Mouse (Mus musculus): Measurements from ENCODE around the gene Zkscan1. TPM values are rescaled to one million over a fixed set of nuclear protein-coding genes. Genes with fewer than 3 reads are reported as not detected.
"Not testable (repeated sequence)": the region's sequence is repeated elsewhere in the genome, so short reads cannot be mapped to it uniquely, and the experiment has no call there.

Gene Zkscan1
- total RNA-seq (2015) (26.0 and 30.1 TPM in 2 replicates), total RNA-seq (2017) (19.9 and 25.2 TPM in 2 replicates)

- ATAC-seq (replicated peaks; ENCODE audit: poor library complexity): peak; percentile 94
Measured at GRCm38 (mm10) chr5:138084996-138085395, at the start of gene Zkscan1. TSS of gene Zkscan1 (plus strand) at chr5:138085084.

GRCm38 (mm10) chr5:138052894-138053293 is 32.0 kb upstream of the Zkscan1 start, which contains the start of gene Smok3c:
TSS of gene Smok3c (plus strand) at chr5:138053194.
- not testable (repeated sequence) for ATAC-seq (replicated peaks; ENCODE audit: poor library complexity)

GRCm38 (mm10) chr5:138073803-138074202 is 11.1 kb upstream of the Zkscan1 start:
- no peak for ATAC-seq (replicated peaks; ENCODE audit: poor library complexity)

- ATAC-seq (replicated peaks; ENCODE audit: poor library complexity): no peak
Measured at GRCm38 (mm10) chr5:138075684-138076083, 9.2 kb upstream of the Zkscan1 start.

DNA sequence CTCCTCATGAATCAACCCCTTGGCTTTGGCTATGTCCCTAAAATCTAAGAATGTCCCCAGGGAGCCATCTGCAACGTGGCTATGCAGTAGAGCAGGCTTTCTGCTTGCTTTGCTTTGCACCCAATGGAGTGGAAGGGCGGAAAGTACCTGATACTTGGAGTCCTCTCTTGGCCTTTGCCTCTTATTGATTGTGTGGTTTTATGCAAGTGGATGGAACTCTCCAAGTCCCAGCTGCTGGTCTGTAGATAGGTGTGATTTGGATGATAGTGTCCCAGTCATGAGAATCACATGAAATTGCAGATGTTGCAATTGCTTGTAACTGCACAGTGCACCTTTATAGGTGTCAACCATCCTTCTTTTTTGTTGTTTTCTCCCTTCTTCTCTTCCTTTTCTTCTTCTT is 8.7 kb upstream of the Zkscan1 start:
- ATAC-seq (replicated peaks; ENCODE audit: poor library complexity): no peak

- ATAC-seq (replicated peaks; ENCODE audit: poor library complexity): no peak
Measured at GRCm38 (mm10) chr5:138080456-138080855, 4.4 kb upstream of the Zkscan1 start.

DNA sequence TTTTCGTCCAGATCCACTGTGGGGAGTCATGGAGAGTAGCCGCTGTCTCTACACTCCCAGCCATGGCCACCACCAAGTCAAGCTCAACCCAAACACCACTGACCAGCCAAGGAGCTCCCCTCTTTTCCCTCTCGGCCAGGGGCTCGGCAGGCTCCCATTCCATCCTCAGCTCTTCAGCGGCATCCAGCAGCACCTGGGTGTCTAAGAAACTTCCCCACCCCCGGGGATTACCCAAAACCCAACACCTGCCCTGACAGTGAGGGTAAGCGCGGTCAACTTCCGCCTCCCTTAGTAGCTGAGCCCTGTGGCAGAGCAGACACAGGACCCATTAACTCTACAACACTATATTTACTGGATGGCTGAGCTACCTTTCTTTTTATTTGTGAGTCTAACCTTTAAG is 3.4 kb upstream of the Zkscan1 start:
- ATAC-seq (replicated peaks; ENCODE audit: poor library complexity): no peak

DNA sequence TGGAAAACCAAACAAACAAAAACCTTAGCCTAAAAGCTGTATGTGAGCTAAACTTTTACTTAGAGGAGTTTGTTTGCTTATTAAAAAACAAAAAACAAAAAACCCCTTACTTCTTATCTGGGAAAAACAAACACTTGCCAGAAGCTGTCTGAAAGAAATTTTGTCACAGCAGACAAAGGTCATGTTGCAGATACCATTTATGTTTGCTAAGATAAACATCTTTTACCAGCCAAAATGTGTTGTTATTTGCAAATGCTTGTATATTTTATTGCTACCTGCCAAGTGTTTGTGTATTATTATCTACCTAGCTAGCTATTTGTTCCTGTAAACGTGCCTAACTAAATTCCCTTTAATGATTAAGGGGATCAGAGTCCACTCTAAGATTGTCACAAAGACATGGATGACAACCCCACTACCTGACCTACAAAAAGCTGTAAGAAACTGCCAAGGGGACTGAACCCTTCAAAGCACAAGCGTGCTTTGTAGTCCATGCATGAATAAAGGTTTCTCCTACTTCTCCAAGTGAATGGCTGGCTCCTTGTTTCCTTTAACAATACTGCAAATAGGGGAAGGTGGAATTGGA is 1.5 kb upstream of the Zkscan1 start:
- no peak for ATAC-seq (replicated peaks; ENCODE audit: poor library complexity)

GRCm38 (mm10) chr5:138083936-138084335 is 948 bp upstream of the Zkscan1 start:
- no peak for ATAC-seq (replicated peaks; ENCODE audit: poor library complexity)

DNA sequence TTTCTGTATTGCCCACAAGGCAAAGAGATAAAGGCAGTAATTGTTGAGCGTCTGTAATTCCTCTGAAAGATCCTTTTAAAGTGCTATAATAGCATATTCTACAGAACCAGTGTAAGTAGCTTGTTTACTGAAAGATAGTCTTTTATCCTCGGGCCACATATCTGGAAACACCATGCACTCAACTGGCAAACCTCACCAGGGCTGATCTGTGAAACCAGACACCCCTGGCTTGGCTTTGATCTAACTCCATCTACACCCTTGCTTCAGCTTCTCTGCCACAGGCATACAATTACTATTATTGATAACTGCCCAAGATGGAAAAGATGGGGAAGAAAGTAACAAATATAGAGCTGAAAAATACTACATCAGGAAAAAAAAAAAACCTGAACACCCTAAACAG is 377 bp upstream of the Zkscan1 start:
- peak; percentile 71 for ATAC-seq (replicated peaks; ENCODE audit: poor library complexity)

GRCm38 (mm10) chr5:138085421-138085911 is 582 bp downstream of the Zkscan1 start:
- ATAC-seq (replicated peaks; ENCODE audit: poor library complexity): no peak

DNA sequence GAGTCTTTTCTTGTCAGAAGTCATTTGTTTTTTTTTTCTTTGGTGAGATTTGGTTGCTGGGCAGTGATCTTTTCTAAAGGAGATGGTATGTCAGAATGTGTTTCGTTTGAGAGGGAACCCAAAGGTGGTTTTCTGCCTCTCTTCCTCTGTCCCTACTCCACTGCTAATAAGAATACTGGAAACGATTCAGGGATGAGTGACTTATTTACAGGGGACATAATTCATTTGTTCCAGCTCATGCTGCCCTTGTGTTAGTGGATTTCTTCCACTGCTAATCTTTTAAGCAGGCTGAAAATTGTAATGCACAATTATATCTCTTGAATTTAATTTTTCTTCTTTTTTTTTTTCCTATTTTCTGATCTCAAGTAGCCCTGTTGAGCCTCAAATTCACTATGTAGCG is 2.0 kb downstream of the Zkscan1 start:
- no peak for ATAC-seq (replicated peaks; ENCODE audit: poor library complexity)

GRCm38 (mm10) chr5:138088366-138088765 is 3.5 kb downstream of the Zkscan1 start:
- ATAC-seq (replicated peaks; ENCODE audit: poor library complexity): no peak

GRCm38 (mm10) chr5:138089108-138089551 is 4.2 kb downstream of the Zkscan1 start:
- no peak for ATAC-seq (replicated peaks; ENCODE audit: poor library complexity)

GRCm38 (mm10) chr5:138090271-138090670 is 5.4 kb downstream of the Zkscan1 start:
- ATAC-seq (replicated peaks; ENCODE audit: poor library complexity): peak; percentile 55; the same call in 1 of the 2 replicates

DNA sequence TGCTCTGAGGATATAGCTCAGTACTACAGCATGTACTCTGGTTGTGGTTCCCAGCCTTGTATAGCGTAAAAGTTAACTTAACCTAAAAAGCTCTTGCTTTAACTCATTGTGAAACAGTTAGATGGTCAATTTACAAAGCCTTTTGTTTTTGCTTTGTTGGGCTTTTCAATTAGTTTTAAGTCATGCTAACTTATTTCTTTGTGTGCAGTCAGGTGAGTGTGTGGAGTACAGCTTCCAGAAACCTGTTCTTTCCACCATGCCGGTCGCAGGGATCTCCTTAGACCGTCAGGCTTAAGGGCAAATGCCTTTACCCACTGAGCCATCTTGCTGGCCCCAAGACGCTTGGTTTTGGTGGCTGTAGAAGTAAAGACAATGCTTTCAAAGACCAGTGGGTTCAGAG is 5.9 kb downstream of the Zkscan1 start:
- no peak for ATAC-seq (replicated peaks; ENCODE audit: poor library complexity)

- no peak for ATAC-seq (replicated peaks; ENCODE audit: poor library complexity)
Measured at GRCm38 (mm10) chr5:138092771-138093170, 7.9 kb downstream of the Zkscan1 start.

DNA sequence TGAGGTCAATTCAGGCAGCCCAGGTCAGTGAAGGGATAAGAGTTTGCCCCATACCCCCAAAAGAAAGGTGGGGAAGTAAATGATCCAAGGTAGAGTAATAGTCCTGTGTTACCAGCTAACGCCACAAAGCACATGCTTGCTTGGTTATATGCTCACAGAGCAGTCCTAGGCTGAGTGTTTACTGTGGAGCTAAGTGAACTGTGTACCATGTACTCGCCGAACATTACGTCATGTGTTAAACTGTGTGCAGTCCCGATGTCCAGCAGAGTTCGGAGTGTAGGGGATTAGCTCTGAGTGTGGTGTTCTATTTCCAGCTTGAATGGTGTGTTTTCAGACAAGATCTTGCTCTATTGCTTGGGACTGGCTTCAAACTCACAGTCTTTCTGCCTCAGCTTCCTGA is 9.6 kb downstream of the Zkscan1 start:
- no peak for ATAC-seq (replicated peaks; ENCODE audit: poor library complexity)

- ATAC-seq (replicated peaks; ENCODE audit: poor library complexity): no peak
Measured at GRCm38 (mm10) chr5:138104976-138105375, 20.1 kb downstream of the Zkscan1 start.

- ATAC-seq (replicated peaks; ENCODE audit: poor library complexity): no peak
Measured at GRCm38 (mm10) chr5:138107130-138107529, 22.2 kb downstream of the Zkscan1 start.

GRCm38 (mm10) chr5:138109847-138110396 is 25.0 kb downstream of the Zkscan1 start:
- not testable (repeated sequence) for ATAC-seq (replicated peaks; ENCODE audit: poor library complexity)

All from megakaryocyte progenitor cell, adult 5-6 weeks (primary cell).